Mouse (Mus musculus) ovary, postnatal 14 days (tissue): ENCODE results near the gene Adcy1.

Experiments used
- DNase-seq: peaks from one replicate; pipeline ENCODE4 v3.0.0; 2022; ENCODE audit warnings: low spot score

The Adcy1 gene

GRCm38 (mm10) chr11:7063001-7063584 lies at the start of gene Adcy1:
Adcy1 (plus strand) TSS chr11:7063489.
- DNase-seq: no peak

GRCm38 (mm10) chr11:7016907-7017306 lies 46.4 kb upstream of the Adcy1 start:
- DNase-seq: no peak

- no peak for DNase-seq
Measured at GRCm38 (mm10) chr11:7018078-7018477, 45.2 kb upstream of the Adcy1 start.

GRCm38 (mm10) chr11:7019006-7019525 lies 44.2 kb upstream of the Adcy1 start:
- no peak for DNase-seq

- no peak for DNase-seq
Measured at GRCm38 (mm10) chr11:7033063-7033462, 30.2 kb upstream of the Adcy1 start.

GRCm38 (mm10) chr11:7039722-7040121 lies 23.6 kb upstream of the Adcy1 start:
- no peak for DNase-seq

GRCm38 (mm10) chr11:7040801-7041200 lies 22.5 kb upstream of the Adcy1 start:
- DNase-seq: no peak

- DNase-seq: no peak
Measured at GRCm38 (mm10) chr11:7047176-7047575, 16.1 kb upstream of the Adcy1 start.

- no peak for DNase-seq
Measured at GRCm38 (mm10) chr11:7047584-7047983, 15.7 kb upstream of the Adcy1 start.

- no peak for DNase-seq
Measured at GRCm38 (mm10) chr11:7053710-7054109, 9.6 kb upstream of the Adcy1 start.

GRCm38 (mm10) chr11:7054662-7055265 lies 8.5 kb upstream of the Adcy1 start:
- no peak for DNase-seq

GRCm38 (mm10) chr11:7055455-7056017 lies 7.8 kb upstream of the Adcy1 start:
- no peak for DNase-seq

GRCm38 (mm10) chr11:7056121-7056520 lies 7.2 kb upstream of the Adcy1 start:
- DNase-seq: no peak

- DNase-seq: no peak
Measured at GRCm38 (mm10) chr11:7057781-7058180, 5.5 kb upstream of the Adcy1 start.

GRCm38 (mm10) chr11:7061961-7062360 lies 1.3 kb upstream of the Adcy1 start:
- no peak for DNase-seq

GRCm38 (mm10) chr11:7062566-7062965 lies 723 bp upstream of the Adcy1 start:
- no peak for DNase-seq

GRCm38 (mm10) chr11:7063681-7064267 lies 485 bp downstream of the Adcy1 start:
- DNase-seq: no peak

- no peak for DNase-seq
Measured at GRCm38 (mm10) chr11:7064484-7065185, 1.3 kb downstream of the Adcy1 start.

- DNase-seq: no peak
Measured at GRCm38 (mm10) chr11:7065388-7065787, 2.1 kb downstream of the Adcy1 start.

- no peak for DNase-seq
Measured at GRCm38 (mm10) chr11:7065876-7066275, 2.6 kb downstream of the Adcy1 start.

- no peak for DNase-seq
Measured at GRCm38 (mm10) chr11:7067263-7067662, 4.0 kb downstream of the Adcy1 start.

GRCm38 (mm10) chr11:7068479-7069235 lies 5.4 kb downstream of the Adcy1 start:
- DNase-seq: no peak
